Mouse (Mus musculus) neural tube, embryonic 13.5 days (tissue): ENCODE results near the gene Snrnp27. TPM values are rescaled to one million over a fixed set of nuclear protein-coding genes. Genes with fewer than 3 reads are reported as not detected.

Experiments
- ATAC-seq: fragments of 200-750 bp; cut with Nextera tagmentation; 2 replicates; pipeline ENCODE4 v1.8.0; 2017; ENCODE audit warnings: low read depth, mild to moderate bottlenecking, moderate TSS enrichment, moderate library complexity
- H3K27ac ChIP-seq: fragments of 300-500 bp; sonication (generic); replicated peaks from 2 replicates; pipeline ENCODE4 v1.5.1; 2015; ENCODE audit warnings: moderate library complexity, mild to moderate bottlenecking, inconsistent platforms
- H3K27me3 ChIP-seq: fragments of 300-500 bp; sonication (generic); 2 replicates; pipeline ENCODE4 v1.6.1; 2015; ENCODE audit warnings: mild to moderate bottlenecking, inconsistent platforms
- H3K36me3 ChIP-seq: fragments of 300-500 bp; sonication (generic); 2 replicates; pipeline ENCODE4 v1.6.1; 2015; ENCODE audit warnings: mild to moderate bottlenecking, inconsistent platforms
- H3K4me1 ChIP-seq: fragments of 300-500 bp; sonication (generic); replicated peaks from 2 replicates; pipeline ENCODE4 v1.6.1; 2015; ENCODE audit warnings: inconsistent platforms
- H3K4me2 ChIP-seq: fragments of 300-500 bp; sonication (generic); 2 replicates; pipeline ENCODE4 v1.6.1; 2015; ENCODE audit warnings: inconsistent platforms, mild to moderate bottlenecking, moderate library complexity
- H3K4me3 ChIP-seq: fragments of 300-500 bp; sonication (generic); 2 replicates; pipeline ENCODE4 v1.5.1; 2015; ENCODE audit warnings: mild to moderate bottlenecking, inconsistent platforms
- H3K9ac ChIP-seq: fragments of 300-500 bp; sonication (generic); 2 replicates; pipeline ENCODE4 v1.6.1; 2015; ENCODE audit warnings: moderate library complexity, mild to moderate bottlenecking, inconsistent platforms
- H3K9me3 ChIP-seq: fragments of 300-500 bp; sonication (generic); 2 replicates; pipeline ENCODE4 v1.6.1; 2016; ENCODE audit warnings: inconsistent platforms
- WGBS: fragments of 180-500 bp; shearing (Covaris S2); methylation state at CpG from one replicate; pipeline ENCODE4 v1.1.7; 2015; 5-methylcytosine and 5-hydroxymethylcytosine counted together
- polyA plus RNA-seq: library from polyadenylated mRNA; unstranded; fragments of >200 nt; fragmentation: Nextera tagmentation; extraction: Ambion mirVana; gene quantifications from 2 replicates; pipeline ENCODE4 v1.2.1, GENCODE M21; 2015

Snrnp27 gene
- 101 and 112 TPM in 2 replicates for polyA plus RNA-seq

GRCm38 (mm10) chr6:86683872-86684654 is at the start of gene Snrnp27:
Gene Snrnp27, minus strand, starts transcription at chr6:86684522.
- Histone ChIP-seq H3K27me3 (no peaks in the 10 kb centered on the region), H3K36me3 (peaks cover 53% of the 10 kb centered on the region), H3K9me3 (no peaks in the 10 kb centered on the region), H3K4me2 (peak within 1 kb of the TSS; percentile 83), H3K4me1 (peaks cover 17% of the 10 kb centered on the region), H3K4me3 (peak within 1 kb of the TSS; percentile 62), H3K27ac (no peak within 1 kb of the TSS), H3K9ac (peak within 1 kb of the TSS; percentile 79)
- 2% methylated on average over 36 of the region's 36 CpGs for WGBS
- ATAC-seq = peak; percentile 81

GRCm38 (mm10) chr6:86733183-86733876 is 49.0 kb upstream of the Snrnp27 start, which contains the start of gene Gmcl1:
Gene Gmcl1, minus strand, starts transcription at chr6:86733383.
- H3K9ac ChIP-seq = peak within 1 kb of the TSS; percentile 97
- H3K27me3 ChIP-seq = no peaks in the 10 kb centered on the region
- no peaks in the 10 kb centered on the region for H3K9me3 ChIP-seq
- no peaks in the 10 kb centered on the region for H3K36me3 ChIP-seq
- ATAC-seq = peak; percentile 96
- peak within 1 kb of the TSS; percentile 98 for H3K4me3 ChIP-seq
- peak within 1 kb of the TSS; percentile 91 for H3K4me2 ChIP-seq
- under 1% methylated on average over 59 of the region's 59 CpGs for WGBS
- H3K27ac ChIP-seq = peak within 1 kb of the TSS; percentile 97
- H3K4me1 ChIP-seq = peaks cover 34% of the 10 kb centered on the region

GRCm38 (mm10) chr6:86732276-86733173 is 48.2 kb upstream of the Snrnp27 start:
- Histone ChIP-seq H3K27ac (peak overlapping the region; percentile 97), H3K4me3 (peak overlapping the region; percentile 98), H3K27me3 (no peaks in the 10 kb centered on the region), H3K4me2 (peak overlapping the region; percentile 91), H3K9ac (peak overlapping the region; percentile 97), H3K36me3 (peaks cover 3% of the 10 kb centered on the region), H3K9me3 (no peaks in the 10 kb centered on the region), H3K4me1 (peaks cover 34% of the 10 kb centered on the region)
- ATAC-seq = peak; percentile 78
- under 1% methylated on average over 62 of the region's 62 CpGs for WGBS

GRCm38 (mm10) chr6:86728711-86729110 is 44.4 kb upstream of the Snrnp27 start:
- Histone ChIP-seq H3K9me3 (no peaks in the 10 kb centered on the region), H3K27ac (no peak overlapping the region), H3K4me3 (no peak overlapping the region), H3K36me3 (peaks cover 18% of the 10 kb centered on the region), H3K4me2 (no peak overlapping the region), H3K9ac (no peak overlapping the region), H3K4me1 (peaks cover 26% of the 10 kb centered on the region), H3K27me3 (no peaks in the 10 kb centered on the region)
- no peak for ATAC-seq
- 91% methylated on average over 5 of the region's 5 CpGs for WGBS

GRCm38 (mm10) chr6:86721977-86722376 is 37.7 kb upstream of the Snrnp27 start:
- no peaks in the 10 kb centered on the region for H3K9me3 ChIP-seq
- no peak overlapping the region for H3K4me2 ChIP-seq
- no peaks in the 10 kb centered on the region for H3K27me3 ChIP-seq
- ATAC-seq = no peak
- no peak overlapping the region for H3K9ac ChIP-seq
- no peaks in the 10 kb centered on the region for H3K4me1 ChIP-seq
- WGBS = 74% methylated on average over 3 of the region's 3 CpGs
- H3K36me3 ChIP-seq = peaks cover 56% of the 10 kb centered on the region
- no peak overlapping the region for H3K27ac ChIP-seq
- H3K4me3 ChIP-seq = no peak overlapping the region

GRCm38 (mm10) chr6:86708072-86708774 is 23.9 kb upstream of the Snrnp27 start:
- 89% methylated on average over 4 of the region's 4 CpGs for WGBS
- no peak overlapping the region for H3K9ac ChIP-seq
- no peaks in the 10 kb centered on the region for H3K27me3 ChIP-seq
- peaks cover 81% of the 10 kb centered on the region for H3K36me3 ChIP-seq
- no peaks in the 10 kb centered on the region for H3K4me1 ChIP-seq
- no peak overlapping the region for H3K4me2 ChIP-seq
- no peaks in the 10 kb centered on the region for H3K9me3 ChIP-seq
- ATAC-seq = no peak
- no peak overlapping the region for H3K27ac ChIP-seq
- no peak overlapping the region for H3K4me3 ChIP-seq

GRCm38 (mm10) chr6:86702577-86702976 is 18.3 kb upstream of the Snrnp27 start:
- H3K9me3 ChIP-seq = no peaks in the 10 kb centered on the region
- ATAC-seq = no peak
- H3K4me1 ChIP-seq = no peaks in the 10 kb centered on the region
- H3K4me2 ChIP-seq = no peak overlapping the region
- H3K27ac ChIP-seq = no peak overlapping the region
- H3K36me3 ChIP-seq = peaks cover 94% of the 10 kb centered on the region
- no peak overlapping the region for H3K4me3 ChIP-seq
- H3K27me3 ChIP-seq = no peaks in the 10 kb centered on the region
- 93% methylated on average over 9 of the region's 9 CpGs for WGBS
- no peak overlapping the region for H3K9ac ChIP-seq

GRCm38 (mm10) chr6:86697903-86698302 is 13.6 kb upstream of the Snrnp27 start:
- ATAC-seq = no peak
- Histone ChIP-seq H3K4me3 (no peak overlapping the region), H3K27ac (no peak overlapping the region), H3K9ac (no peak overlapping the region), H3K4me2 (no peak overlapping the region), H3K36me3 (peaks cover 91% of the 10 kb centered on the region), H3K27me3 (no peaks in the 10 kb centered on the region), H3K4me1 (no peaks in the 10 kb centered on the region), H3K9me3 (no peaks in the 10 kb centered on the region)
- 86% methylated on average over 6 of the region's 6 CpGs for WGBS

- ATAC-seq = no peak
- H3K4me1 ChIP-seq = no peaks in the 10 kb centered on the region
- H3K4me3 ChIP-seq = no peak overlapping the region
- 91% methylated on average over 10 of the region's 10 CpGs for WGBS
- no peak overlapping the region for H3K4me2 ChIP-seq
- no peak overlapping the region for H3K9ac ChIP-seq
- no peaks in the 10 kb centered on the region for H3K9me3 ChIP-seq
- no peak overlapping the region for H3K27ac ChIP-seq
- H3K36me3 ChIP-seq = peaks cover 88% of the 10 kb centered on the region
- no peaks in the 10 kb centered on the region for H3K27me3 ChIP-seq
Observed at GRCm38 (mm10) chr6:86696213-86696612, 11.9 kb upstream of the Snrnp27 start.

GRCm38 (mm10) chr6:86694465-86694864 is 10.1 kb upstream of the Snrnp27 start:
- H3K4me3 ChIP-seq = no peak overlapping the region
- ATAC-seq = no peak

GRCm38 (mm10) chr6:86689671-86690070 is 5.3 kb upstream of the Snrnp27 start:
- Histone ChIP-seq H3K4me3 (no peak overlapping the region), H3K9me3 (no peaks in the 10 kb centered on the region), H3K4me2 (no peak overlapping the region), H3K9ac (no peak overlapping the region), H3K4me1 (peaks cover 6% of the 10 kb centered on the region), H3K36me3 (peaks cover 63% of the 10 kb centered on the region), H3K27ac (no peak overlapping the region), H3K27me3 (no peaks in the 10 kb centered on the region)
- ATAC-seq = no peak
- 93% methylated on average over 3 of the region's 3 CpGs for WGBS

More at GRCm38 (mm10) chr6:86694465-86694864, 10.1 kb upstream of the Snrnp27 start:
- Histone ChIP-seq H3K27me3 (no peaks in the 10 kb centered on the region), H3K27ac (no peak overlapping the region), H3K4me2 (no peak overlapping the region), H3K9ac (no peak overlapping the region), H3K9me3 (no peaks in the 10 kb centered on the region), H3K36me3 (peaks cover 88% of the 10 kb centered on the region), H3K4me1 (no peaks in the 10 kb centered on the region)
